Mouse (Mus musculus): ENCODE data around the gene Ccdc190.

Gene Ccdc190

DNA sequence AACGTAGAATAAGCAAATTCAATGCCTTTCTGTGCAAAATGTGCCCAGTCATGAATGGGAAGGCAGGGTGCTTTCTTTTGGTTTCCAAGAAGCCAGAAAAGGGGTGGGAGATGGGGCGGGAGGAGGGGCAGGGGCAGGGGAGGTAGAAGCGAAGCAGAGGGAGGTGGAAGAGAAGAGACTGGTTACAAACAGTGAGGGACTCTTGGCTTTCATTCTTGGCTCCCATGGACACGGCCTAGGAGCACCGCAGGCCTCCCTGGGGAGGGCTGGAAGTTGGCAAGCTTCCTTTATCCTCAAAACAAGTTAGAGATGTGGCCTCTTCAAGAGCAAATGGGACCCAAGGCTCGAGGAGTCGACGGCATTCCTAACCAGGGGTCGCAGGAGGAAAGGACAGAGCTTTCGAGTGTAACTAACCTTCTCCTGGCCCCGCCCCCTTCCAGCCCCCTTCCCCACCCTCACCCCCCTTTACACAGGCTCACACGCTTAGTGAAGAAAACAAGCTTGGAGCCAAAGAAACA, at the start of gene Ccdc190:
Ccdc190 (plus strand) TSS at position 195 of the 518 bp plus-strand sequence.
- no peak for DNase-seq (ENCODE audit: low spot score in 2 of 2)

DNA sequence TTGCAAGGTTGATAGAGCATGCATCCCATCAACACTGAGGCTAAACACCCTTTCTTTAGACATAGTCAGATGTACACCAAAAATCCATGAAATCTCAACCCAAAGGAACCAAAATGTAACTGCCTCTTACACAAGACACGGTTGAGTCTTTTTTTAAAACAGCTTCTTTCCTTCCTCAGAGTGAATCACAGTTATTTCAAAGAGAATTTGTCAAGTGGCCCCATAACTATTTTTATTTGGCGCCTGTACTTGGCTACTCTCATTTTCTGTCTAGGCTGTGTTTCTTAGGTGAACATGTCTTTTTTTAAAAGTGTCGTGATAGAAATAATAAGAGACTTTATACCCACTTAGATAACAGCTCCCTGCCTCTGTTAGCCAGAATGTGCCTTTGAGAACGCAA, 49.4 kb upstream of the Ccdc190 start:
- no peak for DNase-seq (ENCODE audit: low spot score in 2 of 2)

DNA sequence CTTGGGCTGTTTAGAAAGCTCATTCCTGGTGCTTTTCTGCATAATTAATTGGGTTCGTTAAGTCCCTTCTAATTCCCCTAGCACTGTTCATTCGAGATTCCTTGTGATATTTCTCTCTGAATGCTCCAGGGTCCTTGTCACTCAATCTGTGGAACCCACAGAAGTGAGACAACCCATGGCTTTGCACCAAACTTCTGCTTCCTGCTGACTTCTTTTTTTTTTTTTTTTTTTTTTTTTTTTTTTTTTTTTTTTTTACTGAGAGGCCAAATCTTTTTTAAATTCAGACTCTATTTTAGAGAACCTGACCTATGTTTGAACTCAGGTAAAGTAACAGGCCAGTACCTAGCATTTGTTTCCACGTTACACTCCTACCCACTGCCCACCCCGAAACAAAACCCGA, 48.3 kb upstream of the Ccdc190 start:
- DNase-seq (ENCODE audit: low spot score in 2 of 2) = no peak

DNA sequence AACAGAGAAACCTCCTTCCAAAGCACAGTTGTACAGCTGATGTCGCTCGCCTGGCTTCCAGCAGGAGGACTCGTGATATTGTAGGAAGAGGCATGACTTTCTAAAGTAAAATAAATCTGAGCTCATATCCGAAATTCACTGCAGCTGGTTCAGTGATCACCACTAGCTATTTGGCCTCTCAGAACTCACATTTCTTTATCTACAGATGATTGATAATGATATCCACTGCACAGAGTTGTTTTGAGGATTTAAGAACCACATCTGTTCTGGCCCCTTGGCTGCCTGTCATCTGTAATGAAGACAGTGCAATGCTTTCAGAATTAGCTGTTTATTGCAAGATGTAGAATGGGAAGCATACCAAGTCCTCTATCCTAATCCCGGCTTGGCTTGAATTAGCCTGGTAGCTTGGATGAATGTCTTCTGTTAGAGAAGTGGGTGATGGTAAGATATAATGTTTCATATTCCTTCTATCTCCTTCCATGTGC, 45.3 kb upstream of the Ccdc190 start:
- DNase-seq (ENCODE audit: low spot score in 2 of 2) = no peak

DNA sequence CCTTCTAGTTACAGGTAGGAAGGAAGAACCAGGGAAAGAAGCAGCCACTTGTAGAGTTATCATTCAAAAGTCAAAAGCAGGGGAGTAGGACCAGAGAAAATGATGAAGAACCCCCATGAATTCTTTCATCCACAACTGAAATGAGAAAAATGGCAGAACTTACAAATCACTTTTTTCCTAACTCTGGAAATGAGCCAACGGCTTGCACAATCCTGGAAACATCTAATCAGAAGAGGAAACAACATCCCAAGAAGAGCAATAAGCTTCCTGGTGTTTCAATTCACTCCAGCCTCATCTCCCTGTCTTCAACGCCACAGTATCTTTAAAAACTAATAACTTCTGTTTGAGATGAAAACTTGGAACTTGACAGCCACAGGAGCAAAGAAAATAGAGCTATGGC, 39.2 kb upstream of the Ccdc190 start:
- no peak for DNase-seq (ENCODE audit: low spot score in 2 of 2)

DNA sequence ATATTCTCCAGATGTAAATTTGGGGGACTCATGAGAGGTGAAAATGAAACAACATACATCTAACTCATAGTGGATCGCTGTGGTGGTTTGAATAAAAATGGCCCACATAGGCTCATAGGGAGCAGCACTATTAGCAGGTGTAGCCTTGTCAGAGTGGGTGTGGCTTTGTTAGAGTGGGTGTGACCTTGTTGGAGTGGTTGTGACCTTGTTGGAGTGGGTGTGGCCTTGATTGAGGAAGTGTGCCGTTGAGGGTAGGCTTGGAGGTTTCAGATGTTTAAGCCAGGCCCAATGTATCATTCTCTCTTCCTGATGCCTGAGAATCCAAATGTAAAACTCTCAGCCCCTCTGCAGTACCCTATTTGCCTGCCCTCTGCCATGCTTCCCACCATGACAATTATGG, 34.5 kb upstream of the Ccdc190 start:
- no peak for DNase-seq (ENCODE audit: low spot score in 2 of 2)

DNA sequence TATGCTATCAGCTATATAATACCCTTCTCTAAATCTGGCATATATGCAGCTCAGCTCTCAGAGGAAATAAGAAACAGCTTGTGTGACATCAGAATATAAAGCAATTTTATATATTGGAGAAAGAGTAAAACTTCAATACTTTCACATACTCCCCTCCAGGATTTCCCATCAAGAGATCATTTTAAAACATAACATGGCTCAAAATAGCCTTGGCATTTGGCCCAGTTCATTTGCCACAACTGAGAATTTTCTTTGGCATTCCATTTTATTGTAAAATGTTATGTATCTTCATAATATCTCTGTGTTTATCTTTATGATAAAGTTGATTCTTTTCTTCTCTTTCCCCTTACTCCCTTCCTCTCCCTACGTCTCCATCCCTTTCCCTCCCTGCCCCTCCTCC, 32.8 kb upstream of the Ccdc190 start:
- DNase-seq (ENCODE audit: low spot score in 2 of 2) = no peak

DNA sequence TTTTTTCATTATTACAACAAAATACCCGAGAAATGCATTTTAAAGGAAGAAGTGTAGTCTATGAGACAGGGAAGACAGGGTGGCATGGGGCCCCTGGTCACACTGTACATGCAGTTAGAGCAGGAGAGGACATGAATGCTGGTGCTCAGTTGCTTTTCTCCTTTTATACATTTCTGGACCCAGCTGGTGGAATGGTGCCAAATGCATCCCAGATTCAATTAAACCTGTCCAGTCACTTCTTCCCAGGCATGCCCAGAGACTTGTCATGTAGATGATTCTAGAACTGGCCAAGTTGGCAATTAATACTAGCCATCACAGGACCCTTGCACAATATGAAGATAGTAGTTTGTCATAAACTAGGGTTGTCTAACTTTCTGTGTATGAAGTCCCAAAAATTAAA, 30.5 kb upstream of the Ccdc190 start:
- no peak for DNase-seq (ENCODE audit: low spot score in 2 of 2)

DNA sequence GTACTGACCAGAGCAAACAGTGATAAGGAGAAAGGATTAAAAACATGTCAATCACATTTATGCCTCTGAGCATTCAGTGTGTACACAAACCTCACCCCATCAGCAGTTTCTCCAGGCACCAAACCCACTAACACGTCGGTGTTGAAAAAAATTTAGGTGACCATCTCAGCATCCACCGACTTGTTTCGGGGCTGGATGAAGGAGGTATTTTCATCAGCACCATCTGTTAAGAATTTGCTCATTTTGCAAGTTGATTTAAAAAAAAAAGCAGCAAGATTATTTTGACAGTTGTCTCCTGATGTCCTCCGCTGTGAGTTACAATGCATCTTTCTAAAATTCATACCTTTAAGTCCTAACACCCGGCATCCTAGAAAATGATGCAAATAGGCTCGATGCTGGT, 29.8 kb upstream of the Ccdc190 start:
- no peak for DNase-seq (ENCODE audit: low spot score in 2 of 2)

DNA sequence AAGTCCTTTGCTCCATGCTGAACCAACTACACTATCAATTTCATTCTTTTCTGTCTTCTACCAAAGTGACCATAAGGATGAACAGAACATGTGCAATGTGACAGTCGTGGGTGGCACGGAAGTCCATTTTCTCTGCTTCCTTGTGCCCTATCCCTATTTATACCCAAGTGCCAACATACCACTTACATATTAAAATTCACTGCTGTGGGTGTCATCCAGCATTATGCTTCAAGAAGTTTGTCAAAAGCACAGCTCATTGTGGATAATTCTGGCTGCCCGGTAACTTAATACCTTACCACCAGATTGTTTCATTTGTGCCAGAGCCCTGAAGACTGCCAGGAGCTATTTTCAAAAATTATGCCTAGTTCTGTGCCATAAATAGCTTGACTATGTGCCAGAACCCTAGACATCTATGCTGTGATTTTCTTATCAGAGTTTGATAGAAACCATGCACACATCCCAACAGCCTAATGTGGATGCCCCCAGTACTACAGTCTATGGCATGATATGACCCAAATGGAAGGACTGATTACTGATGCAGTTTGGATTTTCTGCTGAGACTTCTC, 27.6 kb upstream of the Ccdc190 start:
- no peak for DNase-seq (ENCODE audit: low spot score in 2 of 2)

DNA sequence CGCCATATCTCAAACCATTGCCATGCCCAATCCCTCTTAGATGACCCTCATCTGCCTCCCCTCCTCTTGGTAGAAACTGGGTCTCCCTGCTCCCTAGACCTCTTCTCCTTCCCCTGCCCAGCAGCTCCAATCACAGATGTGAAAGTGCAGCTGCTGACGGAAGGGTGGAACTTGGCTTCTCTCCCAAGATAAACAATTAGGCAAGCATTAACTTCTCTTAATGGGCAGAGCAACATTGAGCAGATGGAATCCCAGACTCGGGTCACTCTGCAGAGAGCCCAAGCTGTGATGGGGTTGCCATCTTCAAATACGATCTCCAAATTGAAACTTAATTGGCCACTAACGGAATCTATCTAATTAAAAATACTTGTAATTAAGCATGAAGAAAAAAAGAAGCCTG, 19.3 kb upstream of the Ccdc190 start:
- DNase-seq (ENCODE audit: low spot score in 2 of 2) = no peak

DNA sequence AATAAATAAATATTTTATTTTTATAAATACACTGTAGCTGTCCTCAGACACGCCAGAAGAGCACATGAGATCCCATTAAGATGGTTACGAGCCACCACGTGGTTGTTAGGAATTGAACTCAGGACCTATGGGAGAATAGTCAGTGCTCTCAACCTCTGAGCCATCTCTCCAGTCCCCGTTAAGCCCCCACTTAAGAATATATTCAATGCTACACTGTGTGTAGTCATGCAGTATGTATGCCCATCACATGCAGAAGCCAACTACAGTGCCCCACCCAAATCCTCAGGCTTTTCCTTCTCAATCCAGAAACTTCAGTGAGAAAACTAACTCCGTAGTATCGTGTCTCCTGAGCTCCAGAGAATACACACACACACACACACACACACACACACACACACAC, 18.8 kb upstream of the Ccdc190 start:
- no peak for DNase-seq (ENCODE audit: low spot score in 2 of 2)

DNA sequence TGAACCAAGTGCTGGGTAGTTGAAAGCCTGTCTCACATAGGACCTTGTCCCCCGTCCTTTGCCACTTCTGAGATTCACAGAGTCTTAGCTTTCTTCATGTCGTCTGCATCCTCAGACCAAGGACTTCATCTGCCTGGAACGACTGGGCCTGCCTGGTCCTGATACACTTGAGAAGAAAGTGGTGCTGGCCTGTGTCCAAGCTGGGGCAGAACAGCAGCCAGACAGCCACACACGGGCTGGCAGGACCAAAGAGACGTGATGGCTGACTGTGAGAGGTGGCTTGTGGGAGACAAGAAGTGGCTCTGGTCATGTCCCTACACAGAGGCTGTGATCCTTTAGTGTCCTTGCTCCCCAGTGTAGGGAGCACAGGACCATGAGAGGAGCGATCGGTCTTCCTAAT, 17.7 kb upstream of the Ccdc190 start:
- DNase-seq (ENCODE audit: low spot score in 2 of 2) = no peak

DNA sequence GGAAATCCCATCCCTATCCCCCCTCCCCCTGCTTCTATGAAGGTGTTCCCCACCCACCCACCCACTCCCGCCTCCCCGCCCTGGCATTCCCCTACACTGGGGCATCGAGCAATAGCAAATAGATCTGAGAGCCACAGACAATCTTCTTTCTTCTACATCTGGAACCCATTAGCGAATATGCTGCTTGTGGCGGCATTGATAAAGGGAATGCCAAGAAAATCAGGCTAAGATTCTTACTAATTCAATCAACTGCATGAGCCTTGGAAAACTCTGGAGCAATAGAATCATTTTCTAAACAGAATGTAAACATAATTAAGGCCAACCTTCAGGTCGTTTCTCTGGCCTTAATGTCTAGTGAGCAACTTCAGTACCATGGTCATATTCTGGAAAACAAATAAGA, 16.9 kb upstream of the Ccdc190 start:
- DNase-seq (ENCODE audit: low spot score in 2 of 2) = no peak

DNA sequence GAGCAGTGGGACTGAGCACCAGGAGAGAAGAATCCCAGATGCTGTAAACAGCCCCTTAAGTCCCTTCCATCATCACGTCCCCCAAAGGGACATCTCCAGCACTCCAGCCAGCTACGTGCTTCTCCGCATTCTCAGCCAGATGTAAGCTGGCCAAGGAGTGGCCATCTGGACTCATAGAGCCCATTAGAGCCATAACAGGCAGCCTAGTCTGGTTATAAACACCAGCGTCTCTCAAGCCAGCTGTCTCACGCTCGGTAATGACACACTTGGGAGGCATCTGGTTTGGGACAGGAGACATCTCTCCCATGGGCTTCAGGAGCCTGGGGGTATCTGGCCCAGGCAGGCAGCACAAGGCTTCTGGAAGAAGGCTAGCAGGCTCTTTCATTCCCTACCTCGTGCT, 11.8 kb upstream of the Ccdc190 start:
- DNase-seq (ENCODE audit: low spot score in 2 of 2) = no peak

DNA sequence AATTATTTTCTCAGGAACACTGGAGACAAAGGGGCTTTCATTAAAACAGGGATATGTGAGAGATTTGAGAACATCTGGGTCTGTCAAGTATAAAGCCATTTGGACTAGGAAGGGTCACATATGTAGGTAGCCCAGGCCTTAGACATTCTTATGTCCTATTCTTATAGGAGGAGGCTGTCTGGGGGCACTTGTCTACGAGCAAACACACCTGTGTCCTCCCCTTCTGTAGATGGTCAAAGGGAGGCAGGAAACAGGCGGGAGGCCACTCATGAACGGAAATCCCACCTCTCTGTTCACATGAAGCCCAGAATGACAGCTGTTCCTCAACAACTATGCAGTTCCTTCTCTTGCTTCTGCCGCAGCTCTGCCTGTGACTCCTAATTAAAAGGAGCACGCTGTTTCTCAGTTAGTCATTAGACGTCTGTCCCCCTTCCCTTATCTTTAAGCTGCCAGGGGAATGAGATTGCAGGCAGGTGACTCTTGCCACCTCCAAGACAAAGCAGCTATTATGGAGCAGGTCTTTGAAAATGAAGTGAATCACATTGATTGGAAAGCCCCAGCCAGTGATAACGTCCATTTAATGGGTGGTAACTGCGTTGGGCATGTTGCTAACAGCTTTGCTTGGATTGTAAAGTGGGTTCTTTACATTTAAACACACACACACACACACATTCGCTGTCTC, 11.2 kb upstream of the Ccdc190 start:
- DNase-seq (ENCODE audit: low spot score in 2 of 2) = no peak

DNA sequence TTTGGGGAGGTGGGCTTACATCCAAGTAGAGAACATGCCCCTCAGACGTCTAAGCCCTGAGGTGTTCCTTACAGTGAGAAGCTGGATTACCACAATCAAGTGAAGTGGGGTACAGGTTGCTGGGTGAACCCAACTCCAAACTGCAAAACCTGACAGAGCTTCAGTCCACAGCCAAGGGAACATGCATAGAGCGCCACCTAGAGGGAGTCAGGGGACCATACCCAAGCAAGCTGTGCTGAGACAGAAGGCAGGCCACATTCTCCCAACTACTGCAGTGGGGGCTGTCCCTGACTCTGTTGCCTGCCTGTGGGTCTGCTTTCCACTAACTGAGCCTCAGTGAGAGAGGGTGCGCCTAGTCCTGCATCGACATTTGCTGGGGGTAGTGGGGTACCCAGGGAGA, 10.4 kb upstream of the Ccdc190 start:
- DNase-seq (ENCODE audit: low spot score in 2 of 2) = peak in 1 of 2 experiments; percentile 16

DNA sequence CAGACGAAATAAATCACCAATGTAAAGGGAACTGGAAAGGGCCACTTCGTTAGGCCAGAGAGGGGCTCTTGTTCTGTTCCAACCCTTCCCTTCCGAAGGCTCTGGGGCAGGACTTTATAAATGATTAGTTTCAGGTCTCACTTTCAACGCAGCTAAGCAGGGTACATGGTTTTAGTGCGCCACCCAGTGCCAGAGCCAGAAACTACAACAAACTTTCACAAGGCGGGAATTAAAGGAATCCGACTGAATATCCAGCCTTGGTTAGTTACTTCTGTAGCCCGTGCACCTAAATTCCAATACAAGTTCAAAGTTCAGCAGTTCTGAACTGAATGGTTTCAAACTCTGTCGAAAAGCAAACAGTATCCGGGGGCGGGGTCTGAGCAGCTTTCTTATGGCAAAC, 9.2 kb upstream of the Ccdc190 start:
- peak; percentile 20 to 72 for DNase-seq (ENCODE audit: low spot score in 2 of 2)

DNA sequence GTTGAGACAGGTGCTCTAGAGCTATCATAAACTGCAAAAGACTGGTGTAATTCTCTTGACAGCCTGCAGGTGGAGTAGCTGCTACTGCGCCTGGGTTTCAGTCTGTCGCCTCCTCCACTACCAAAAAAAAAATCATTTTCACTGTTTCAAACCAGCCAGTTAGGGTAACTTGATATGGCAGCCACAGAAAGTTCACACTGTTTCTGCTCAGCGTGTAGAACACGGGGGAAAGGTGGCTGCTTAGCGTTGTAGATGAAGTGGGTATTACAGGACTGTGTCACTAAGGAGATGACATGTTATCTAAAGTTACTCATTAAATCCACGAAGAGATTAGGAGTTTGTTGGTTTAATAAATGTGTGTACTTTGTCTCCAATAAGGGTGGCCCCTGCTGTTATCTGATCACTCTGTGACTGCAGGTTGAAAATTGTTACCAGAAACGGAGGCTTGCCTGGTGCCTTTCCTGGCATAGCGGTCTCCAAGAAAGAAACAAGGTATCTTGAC, 6.7 kb upstream of the Ccdc190 start:
- peak; percentile 21 to 25 for DNase-seq (ENCODE audit: low spot score in 2 of 2)

DNA sequence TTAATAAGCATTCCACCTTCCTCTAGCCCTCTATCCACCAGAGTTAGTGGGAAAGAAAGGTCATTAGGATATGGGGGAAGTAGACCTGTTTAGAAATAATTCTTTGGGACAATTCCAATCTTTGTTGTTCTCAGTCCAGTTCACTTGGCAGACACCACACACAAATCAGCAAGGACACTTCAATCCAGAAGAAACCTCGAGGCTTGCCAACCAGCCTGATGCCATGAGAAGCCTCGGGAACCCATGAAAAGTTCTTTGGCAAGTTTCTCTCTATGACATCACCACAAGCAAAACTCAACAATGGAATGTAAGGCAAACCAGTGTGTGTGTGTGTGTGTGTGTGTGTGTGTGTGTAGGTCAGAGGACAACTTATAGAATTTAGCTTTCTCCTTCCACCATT, 3.9 kb upstream of the Ccdc190 start:
- no peak for DNase-seq (ENCODE audit: low spot score in 2 of 2)

DNA sequence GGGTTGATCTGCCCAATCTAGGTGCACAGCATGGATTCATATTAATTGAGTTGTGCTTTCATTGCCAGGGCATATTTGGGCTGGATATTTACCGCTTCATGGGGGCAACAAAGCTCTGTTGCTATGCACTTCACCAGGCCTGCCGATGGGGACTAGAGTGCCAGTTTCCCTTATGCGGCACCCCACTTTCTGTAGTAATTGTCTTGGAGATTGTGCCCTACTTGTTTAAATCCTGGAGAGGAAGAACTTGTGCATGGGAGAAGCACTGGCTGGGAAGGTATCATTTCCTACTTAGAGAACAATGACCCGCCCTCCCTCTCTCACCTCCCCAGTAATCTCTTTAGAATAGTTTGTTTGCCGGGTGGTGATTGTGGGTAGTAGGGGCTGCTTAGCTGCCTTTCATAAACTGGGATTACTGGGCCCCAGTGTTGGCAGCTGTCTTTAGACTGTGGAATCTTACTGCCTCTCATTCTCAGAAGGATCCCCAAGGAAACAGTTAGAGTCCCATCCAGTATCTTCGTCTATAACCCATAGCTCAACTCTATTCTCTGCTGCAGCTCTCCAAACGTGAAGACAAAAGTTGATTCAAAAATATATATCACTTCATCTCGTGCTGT, 587 bp upstream of the Ccdc190 start:
- DNase-seq (ENCODE audit: low spot score in 2 of 2) = no peak

DNA sequence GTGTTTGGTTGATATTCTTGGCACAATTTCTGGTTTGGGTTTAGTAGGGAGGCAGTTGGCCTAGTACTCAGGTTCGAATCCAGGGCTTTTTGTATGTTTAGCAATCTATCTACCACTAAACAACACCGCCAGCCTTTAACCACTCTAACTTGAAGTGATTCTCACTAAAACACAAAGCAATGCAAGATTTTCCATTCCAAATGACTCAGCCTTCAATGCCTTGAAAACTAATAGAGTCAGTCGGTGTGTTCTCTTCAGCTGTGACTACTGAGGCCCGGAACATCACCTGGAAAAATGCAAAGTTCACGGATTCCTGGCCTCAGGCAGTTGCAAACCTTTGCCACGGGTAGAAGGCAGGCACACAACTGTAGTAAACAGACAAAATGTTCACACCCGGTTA, 3.2 kb downstream of the Ccdc190 start:
- DNase-seq (ENCODE audit: low spot score in 2 of 2) = no peak

Measured in urinary bladder, adult 18-20 months (tissue).